ENCODE assay signal across 30 mouse cellular contexts in the genomic region with DNA sequence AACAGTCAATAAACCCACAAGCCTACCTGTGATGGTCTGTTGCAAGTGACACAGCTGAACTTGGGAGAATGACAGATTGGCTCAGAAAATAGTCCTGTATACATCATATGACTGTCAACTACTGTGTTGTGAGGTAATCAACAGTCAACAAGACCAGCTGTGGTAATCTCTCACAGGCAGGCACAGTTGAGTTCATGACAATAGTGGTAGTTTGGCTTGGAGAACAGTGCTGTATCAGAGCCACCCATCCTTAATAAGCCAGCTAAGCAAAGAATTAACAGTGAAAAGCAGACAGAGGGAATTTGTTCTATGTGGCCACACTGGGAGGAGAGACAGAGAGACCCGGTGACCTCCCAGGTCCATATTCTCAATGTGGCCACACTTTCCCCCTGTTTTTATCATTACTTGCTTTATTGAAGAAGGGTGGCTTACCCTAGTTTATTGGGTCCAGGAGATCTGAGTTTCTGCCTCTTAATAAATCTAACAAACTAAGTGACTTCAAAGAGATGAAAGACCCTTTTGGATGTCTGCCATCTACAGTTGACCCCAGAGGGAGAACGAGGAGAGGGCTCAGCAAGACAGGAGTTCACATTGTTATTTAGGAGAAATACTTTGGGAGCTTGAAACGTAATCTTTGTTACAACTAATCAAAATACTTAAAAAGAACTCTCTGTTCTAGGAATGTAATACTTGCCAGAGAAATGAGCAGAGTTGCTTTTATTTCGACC. TPM values are rescaled to one million over a fixed set of nuclear protein-coding genes. Genes with fewer than 3 reads are reported as not detected.
A peak's percentile ranks its signal among the peaks of the same experiment; 100 is the strongest.
DNase-seq lines count a peak whose midpoint lies in the region; ATAC-seq and TF ChIP-seq lines count a peak whose summit lies in the region.
"Had no signal": no experiment of that assay in that cellular context is flagged by ENCODE, and none has a peak within 500 bp of the region (broad histone marks: within the 10 kb centered on the region; RNA-seq: fewer than 3 reads in every experiment).

No protein-coding gene starts in this region.

- H3K27me3 ChIP-seq in cerebellum, adult 2 months (ENCODE audit: control insufficient read depth, insufficient read depth, low read length): no peaks in the 10 kb centered on the region
- H3K27me3 ChIP-seq in kidney, postnatal 0 days (ENCODE audit: insufficient read depth, low read length): no peaks in the 10 kb centered on the region
- no peaks in the 10 kb centered on the region for H3K27me3 ChIP-seq in kidney, adult 2 months (replicated peaks; ENCODE audit: control insufficient read depth, insufficient read depth, low read length)
- H3K27me3 ChIP-seq: CH12.LX; intestine, embryonic 15.5 days; limb, embryonic 15.5 days; liver, embryonic 13.5 days; midbrain, embryonic 15.5 days; neural tube, embryonic 15.5 days had no signal

- 50% methylated on average over 4 of the region's 4 CpGs for WGBS in cerebellum, adult 2 months
- WGBS in kidney, postnatal 0 days: 35% methylated on average over 4 of the region's 4 CpGs
- WGBS in kidney, adult 2 months: 57% methylated on average over 4 of the region's 4 CpGs

- H3K4me1 ChIP-seq in cerebellum, adult 2 months (ENCODE audit: control insufficient read depth, insufficient read depth, low read length): no peaks in the 10 kb centered on the region
- H3K4me1 ChIP-seq in kidney, postnatal 0 days (replicated peaks; ENCODE audit: insufficient read depth, low read length): no peaks in the 10 kb centered on the region
- H3K4me1 ChIP-seq in kidney, adult 2 months (ENCODE audit: control insufficient read depth, insufficient read depth, low read length): no peaks in the 10 kb centered on the region
- H3K4me1 ChIP-seq: intestine, embryonic 15.5 days; limb, embryonic 10.5 days; limb, embryonic 15.5 days; liver, embryonic 13.5 days; midbrain, embryonic 15.5 days; neural tube, embryonic 15.5 days had no signal

- no peak overlapping the region for H3K4me3 ChIP-seq in cerebellum, adult 2 months (replicated peaks; ENCODE audit: insufficient read depth, low read depth, low read length)
- no peak overlapping the region for H3K4me3 ChIP-seq in kidney, postnatal 0 days (replicated peaks; ENCODE audit: low read depth, low read length)
- H3K4me3 ChIP-seq in kidney, adult 2 months (ENCODE audit: insufficient read depth, low read depth, low read length): no peak overlapping the region
- H3K4me3 ChIP-seq: erythroblast, embryonic 14.5 days; intestine, embryonic 15.5 days; left cerebral cortex, adult 2 months; limb, embryonic 10.5 days; limb, embryonic 15.5 days; liver, embryonic 13.5 days; midbrain, embryonic 15.5 days; neural tube, embryonic 15.5 days had no signal

- H3K9ac ChIP-seq in kidney, postnatal 0 days (ENCODE audit: low read depth, low read length): no peak overlapping the region
- H3K9ac ChIP-seq: intestine, embryonic 15.5 days; limb, embryonic 15.5 days; liver, embryonic 13.5 days; midbrain, embryonic 15.5 days; neural tube, embryonic 15.5 days had no signal

- TF ChIP-seq CTCF in cerebellum, adult 2 months (IDR thresholded peaks at IDR 0.05; ENCODE audit: borderline replicate concordance, insufficient read depth, low read depth, low read length): no peak
- no peak for TF ChIP-seq CTCF in kidney, postnatal 0 days (IDR thresholded peaks at IDR 0.05; ENCODE audit: low read depth)
- TF ChIP-seq CTCF in kidney, adult 2 months (conservative IDR thresholded peaks at IDR 0.05; ENCODE audit: insufficient read depth, insufficient read length, low read depth, low read length): no peak

- intact Hi-C loops in left cerebral cortex, postnatal 4 days (cut with DNase I): no loop called here

- no peak for TF ChIP-seq POLR2A in cerebellum, adult 2 months (IDR thresholded peaks at IDR 0.05; ENCODE audit: borderline replicate concordance, insufficient read depth, low read length)
- no peak for TF ChIP-seq POLR2A in kidney, adult 2 months (IDR thresholded peaks at IDR 0.05; ENCODE audit: low read depth, low read length)

- no peaks in the 10 kb centered on the region for H3K36me3 ChIP-seq in kidney, postnatal 0 days (ENCODE audit: insufficient read depth, low read length)
- no peaks in the 10 kb centered on the region for H3K36me3 ChIP-seq in kidney, adult 2 months (ENCODE audit: control insufficient read depth, insufficient read depth, low read length)
- H3K36me3 ChIP-seq: intestine, embryonic 15.5 days; limb, embryonic 10.5 days; limb, embryonic 15.5 days; liver, embryonic 13.5 days; midbrain, embryonic 15.5 days; neural tube, embryonic 15.5 days had no signal

- no peak for DNase-seq in cerebellum, adult 2 months
- DNase-seq in cerebellum, adult 9-10 months: no peak
- DNase-seq in kidney, postnatal 0 days (ENCODE audit: low spot score): peak; percentile 80
- DNase-seq in kidney, adult 2 months: no peak
- peak; percentile 44 for DNase-seq in left cerebral cortex, adult 11 months (ENCODE audit: low spot score)
- DNase-seq in left cerebral cortex, postnatal 4 days: no peak
- no peak for DNase-seq in embryo, embryonic 11 days
- DNase-seq: adrenal gland, adult 2 months; adrenal gland, postnatal 36 days; cerebellum, adult 9-11 months; gastrocnemius, postnatal 10 days; heart, postnatal 14 days; kidney, adult 8-10 months; kidney, postnatal 36 days; liver, embryonic 13.5 days; lung, adult 18-20 months; lung, postnatal 10 days; retina, postnatal 1 day; right cerebral cortex, postnatal 14 days had no signal

- no peaks in the 10 kb centered on the region for H3K9me3 ChIP-seq in kidney, postnatal 0 days (replicated peaks; ENCODE audit: low read length)
- H3K9me3 ChIP-seq: intestine, embryonic 15.5 days; limb, embryonic 10.5 days; limb, embryonic 15.5 days; midbrain, embryonic 15.5 days; neural tube, embryonic 15.5 days had no signal

- H3K4me2 ChIP-seq in kidney, postnatal 0 days (ENCODE audit: low read length): no peak overlapping the region
- H3K4me2 ChIP-seq: intestine, embryonic 15.5 days; limb, embryonic 15.5 days; liver, embryonic 13.5 days; midbrain, embryonic 15.5 days; neural tube, embryonic 15.5 days had no signal

- H3K27ac ChIP-seq in cerebellum, adult 2 months (ENCODE audit: insufficient read depth, low read length): peak overlapping the region; percentile 39; the same call in 1 of the 2 replicates
- H3K27ac ChIP-seq in kidney, postnatal 0 days: no peak overlapping the region
- H3K27ac ChIP-seq in kidney, adult 2 months (ENCODE audit: insufficient read depth, low read depth, low read length): no peak overlapping the region
- H3K27ac ChIP-seq: hindbrain, postnatal 0 days; intestine, embryonic 15.5 days; left cerebral cortex, adult 2 months; limb, embryonic 10.5 days; limb, embryonic 15.5 days; liver, embryonic 13.5 days; midbrain, embryonic 15.5 days; neural tube, embryonic 15.5 days had no signal

- no peak for ATAC-seq in kidney, postnatal 0 days (replicated peaks; ENCODE audit: low FRiP score, low read depth)
- ATAC-seq: activated CD4-positive, CD25-positive, alpha-beta regulatory T cell, adult 4 months; forebrain, embryonic 16.5 days; hindbrain, postnatal 0 days; intestine, embryonic 15.5 days; midbrain, embryonic 15.5 days had no signal

RNA-seq across cellular contexts. Expression of gene Il33, which starts 22.4 kb away (rescaled TPM):
- polyA plus RNA-seq in cerebellum, adult 2 months (2012; rRNA removed): 38.5 and 58.0 TPM in 2 replicates
- polyA plus RNA-seq in kidney, postnatal 0 days (2015; fragmentation: Nextera tagmentation; extraction: Ambion mirVana): 61.8 and 63.7 TPM in 2 replicates
- polyA plus RNA-seq in kidney, adult 2 months (2012; rRNA removed): 5.6 and 8.2 TPM in 2 replicates
- 1 to 10 TPM; 1.2 to 1.8 TPM for total RNA-seq in left cerebral cortex, postnatal 4 days (2021)
- polyA plus RNA-seq: activated CD4-positive, CD25-positive, alpha-beta regulatory T cell, adult 4 months; erythroblast, embryonic 14.5 days had no signal

Comparison
In these comparisons a context has a peak if more than half of its experiments do, and no peak if none do; other contexts are left out.
1. DNase-seq: peak in kidney, postnatal 0 days (single experiment) and left cerebral cortex, adult 11 months (single experiment); none in cerebellum, adult 2 months (0 of 2), cerebellum, adult 9-10 months (single experiment), kidney, adult 2 months (single experiment), left cerebral cortex, postnatal 4 days (single experiment) and embryo, embryonic 11 days (single experiment).